Mouse (Mus musculus) liver, embryonic 14.5 days (tissue): ENCODE data around the gene Npr1. TPM values are rescaled to one million over a fixed set of nuclear protein-coding genes. Genes with fewer than 3 reads are reported as not detected.
A peak's percentile ranks its signal among the peaks of the same experiment; 100 is the strongest.

Experiments used
- ATAC-seq: fragments of 200-750 bp; cut with Nextera tagmentation; 2 replicates; pipeline ENCODE4 v1.8.0; 2017; ENCODE audit warnings: moderate number of reproducible peaks, mild to moderate bottlenecking, moderate library complexity; ENCODE audit not compliant: insufficient read depth
- DNase-seq, 3 experiments: peaks; one replicate each; pipeline ENCODE4 v3.0.0-alpha.2; 2012 to 2013; ENCODE audit warnings: low read depth in 3 of 3, low spot score in 3 of 3
- H3K27ac ChIP-seq: fragments of 300-500 bp; sonication (generic); 2 replicates; pipeline ENCODE4 v1.5.1; 2014; ENCODE audit warnings: moderate library complexity, mild to moderate bottlenecking, control low read depth, inconsistent platforms
- H3K27me3 ChIP-seq: fragments of 300-500 bp; sonication (generic); 2 replicates; pipeline ENCODE4 v1.6.1; 2014; ENCODE audit warnings: mild to moderate bottlenecking, low read length, moderate library complexity; ENCODE audit not compliant: control insufficient read depth, insufficient read depth
- H3K36me3 ChIP-seq: fragments of 300-500 bp; sonication (generic); replicated peaks from 2 replicates; pipeline ENCODE4 v1.6.1; 2014; ENCODE audit warnings: low read depth; ENCODE audit not compliant: control insufficient read depth, insufficient read depth
- H3K4me1 ChIP-seq, 2 experiments: fragments of 200-500 bp in 1 of 2; fragments of 300-500 bp in 1 of 2; sonication (generic) in 1 of 2; replicated peaks; 2 replicates each; pipeline ENCODE4 v1.6.1; 2012 to 2014; ENCODE audit warnings: antibody characterized with exemption in 1 of 2, inconsistent platforms in 1 of 2, low read length in 1 of 2; ENCODE audit not compliant: control insufficient read depth in 2 of 2, insufficient read depth in 2 of 2
- H3K4me2 ChIP-seq: fragments of 300-500 bp; sonication (generic); 2 replicates; pipeline ENCODE4 v1.6.1; 2014; ENCODE audit warnings: low read depth, mild to moderate bottlenecking, control low read depth, moderate library complexity
- H3K4me3 ChIP-seq, 2 experiments: fragments of 200-500 bp in 1 of 2; fragments of 300-500 bp in 1 of 2; sonication (generic) in 1 of 2; 2 replicates each; pipeline ENCODE4 v1.5.1; 2012 to 2014; ENCODE audit warnings: low read depth in 2 of 2, low read length in 2 of 2, mild to moderate bottlenecking in 2 of 2, control low read depth in 1 of 2, inconsistent platforms in 1 of 2, moderate library complexity in 1 of 2; ENCODE audit not compliant: insufficient read depth in 1 of 2
- H3K9ac ChIP-seq: fragments of 300-500 bp; sonication (generic); replicated peaks from 2 replicates; pipeline ENCODE4 v1.6.1; 2014; ENCODE audit warnings: mild to moderate bottlenecking, control low read depth, moderate library complexity
- H3K9me3 ChIP-seq: fragments of 300-500 bp; sonication (generic); 2 replicates; pipeline ENCODE4 v1.6.1; 2016; ENCODE audit warnings: low read length, mixed read lengths; ENCODE audit not compliant: control insufficient read depth
- CTCF ChIP-seq: IDR thresholded peaks from 2 replicates; pipeline ENCODE4 v1.5.1; 2016; ENCODE audit warnings: antibody characterized with exemption, low read depth, control low read depth
- EP300 ChIP-seq: IDR thresholded peaks from 2 replicates; pipeline ENCODE4 v1.6.1; 2016; ENCODE audit warnings: antibody characterized with exemption, low read depth
- WGBS: fragments of 180-500 bp; shearing (Covaris S2); extraction: QIAGEN DNeasy Blood & Tissue Kit; methylation state at CpG from one replicate; pipeline ENCODE4 v1.1.7; 2014; ENCODE audit not compliant: insufficient replicate concordance; 5-methylcytosine and 5-hydroxymethylcytosine counted together
- polyA plus RNA-seq, 2 experiments: library from polyadenylated mRNA; depleted of rRNA in 1 of 2; stranded (reverse) in 1 of 2; unstranded in 1 of 2; fragments of >200 nt; fragmentation: Nextera tagmentation in 1 of 2; extraction: Ambion mirVana in 1 of 2; gene quantifications; 2 replicates each; pipeline versions ENCODE4 v1.2.1 to v1.2.3; 2012 to 2014

Gene Npr1
- 6.5 and 7.2 TPM in 2 replicates for polyA plus RNA-seq (2012; rRNA removed)
- 2.8 and 4.0 TPM in 2 replicates for polyA plus RNA-seq (2014; fragmentation: Nextera tagmentation; extraction: Ambion mirVana)

DNA sequence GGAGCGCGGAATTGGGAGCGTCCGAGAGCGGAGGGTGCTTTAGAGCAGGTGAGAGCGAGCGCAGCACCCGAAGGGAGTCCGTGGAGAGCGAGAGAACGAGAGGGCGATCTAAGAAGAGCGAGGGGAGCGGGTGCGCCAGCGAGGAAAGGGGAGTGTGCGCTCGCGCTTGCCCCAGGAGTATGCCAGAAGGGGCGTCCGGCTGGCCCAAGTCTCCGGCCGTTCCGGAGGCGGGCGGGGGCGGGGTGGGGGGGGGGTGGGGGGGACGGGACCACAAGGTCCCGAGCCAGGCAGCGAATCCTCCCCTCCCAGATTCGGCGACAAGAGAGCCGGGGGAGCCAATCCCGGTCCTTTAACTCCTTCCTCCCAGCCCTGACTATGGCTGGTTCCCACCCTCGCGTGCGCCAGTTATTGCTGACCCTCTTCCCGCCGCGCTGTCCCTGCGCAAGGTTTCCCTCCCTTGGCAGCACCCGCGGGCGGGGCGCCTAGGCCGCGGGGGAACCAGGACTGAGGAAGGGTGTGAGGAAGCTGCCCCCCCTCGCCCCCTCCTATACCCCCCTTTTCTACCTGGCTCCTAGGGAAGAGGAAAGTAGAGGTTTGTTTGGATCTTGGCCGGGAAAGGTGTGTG is at the start of gene Npr1:
TSS of gene Npr1 (minus strand) at position 181 of the 625 bp plus-strand sequence.
- H3K27ac ChIP-seq: no peak within 1 kb of the TSS
- peaks cover 45% of the 10 kb centered on the region for H3K27me3 ChIP-seq
- H3K9me3 ChIP-seq: no peaks in the 10 kb centered on the region
- TF ChIP-seq CTCF: no peak
- no peak for TF ChIP-seq EP300
- H3K36me3 ChIP-seq: no peaks in the 10 kb centered on the region
- DNase-seq (no peak), ATAC-seq (peak; percentile 34)
- H3K9ac ChIP-seq: no peak within 1 kb of the TSS
- peaks cover 0 to 2% of the 10 kb centered on the region in 2 experiments; a peak in 1 of 4 replicates for H3K4me1 ChIP-seq
- WGBS: under 1% methylated on average over 31 of the region's 49 CpGs
- H3K4me2 ChIP-seq: peak within 1 kb of the TSS; percentile 67
- H3K4me3 ChIP-seq: peak within 1 kb of the TSS; percentile 26 to 48

DNA sequence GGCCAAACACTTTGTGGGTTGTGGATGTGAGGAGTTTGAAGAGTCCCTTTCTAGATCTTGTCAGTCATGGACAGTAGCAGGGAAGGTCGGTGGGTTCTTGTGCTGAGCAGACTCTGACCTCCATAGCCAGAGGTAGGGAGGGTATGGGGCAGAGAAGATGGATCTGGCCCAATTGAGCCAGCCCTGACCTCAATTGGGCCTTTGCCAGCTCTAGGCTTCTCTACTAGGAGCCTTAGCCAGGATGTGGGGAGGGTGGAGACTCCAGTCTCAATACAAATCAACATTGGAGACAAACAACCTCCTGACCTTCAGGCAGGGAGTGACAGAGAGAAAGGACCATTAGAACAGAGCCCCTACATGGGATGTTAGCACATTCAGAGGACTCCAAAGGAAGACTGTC is 49.6 kb upstream of the Npr1 start:
- ATAC-seq (no peak), DNase-seq (no peak)
- Histone ChIP-seq H3K9ac (peak overlapping the region; percentile 68), H3K9me3 (no peaks in the 10 kb centered on the region), H3K4me2 (peak overlapping the region; percentile 98), H3K4me3 (peak overlapping the region; percentile 54 to 66), H3K27ac (no peak overlapping the region), H3K4me1 (peaks cover 5 to 19% of the 10 kb centered on the region in 2 experiments), H3K27me3 (no peaks in the 10 kb centered on the region; the same call in 1 of the 2 replicates), H3K36me3 (no peaks in the 10 kb centered on the region)
- TF ChIP-seq EP300: no peak
- no peak for TF ChIP-seq CTCF
- 25% methylated on average over 1 of the region's 1 CpGs for WGBS

DNA sequence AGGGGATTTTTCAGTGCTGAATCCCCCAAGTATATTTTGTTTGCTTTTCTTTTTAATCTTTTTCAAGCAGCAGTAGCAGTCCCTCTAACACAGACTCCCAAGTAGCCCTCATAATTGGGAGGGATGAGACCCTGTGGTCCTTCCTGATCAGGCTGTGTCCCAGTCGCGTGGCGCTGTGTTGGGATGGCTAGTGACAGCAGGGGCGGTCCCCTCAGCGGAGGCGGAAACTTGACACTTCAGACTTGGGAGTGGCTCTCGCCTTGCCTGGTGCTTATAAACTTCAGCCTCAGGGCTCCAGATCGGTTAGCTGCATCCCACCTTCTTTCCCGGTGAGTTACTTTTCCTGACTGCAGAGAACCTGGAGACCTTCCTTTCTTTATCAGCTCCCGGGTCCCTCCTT is 49.0 kb upstream of the Npr1 start:
- peak; percentile 77 for ATAC-seq
- Histone ChIP-seq H3K4me2 (peak overlapping the region; percentile 98), H3K27me3 (no peaks in the 10 kb centered on the region; the same call in 1 of the 2 replicates), H3K9ac (peak overlapping the region; percentile 68), H3K4me3 (peak overlapping the region; percentile 54 to 66), H3K36me3 (no peaks in the 10 kb centered on the region), H3K4me1 (peaks cover 5 to 19% of the 10 kb centered on the region in 2 experiments), H3K9me3 (no peaks in the 10 kb centered on the region), H3K27ac (no peak overlapping the region)
- 0% methylated on average over 10 of the region's 10 CpGs for WGBS
- peak; percentile 45 to 50 (median 47) for DNase-seq
- TF ChIP-seq EP300 (no peak), CTCF (no peak)

GRCm38 (mm10) chr3:90513796-90514590 is 48.3 kb upstream of the Npr1 start, which contains the start of the genes S100a1 and S100a13:
Gene S100a1 (minus strand): TSS chr3:90514392.
Gene S100a13 (plus strand): TSS chr3:90514435.
- H3K4me2 ChIP-seq: peak within 1 kb of the TSS; percentile 98
- peaks cover 5 to 19% of the 10 kb centered on the region in 2 experiments for H3K4me1 ChIP-seq
- no peaks in the 10 kb centered on the region for H3K36me3 ChIP-seq
- TF ChIP-seq EP300 (no peak), CTCF (peak; percentile 59)
- WGBS: 3% methylated on average over 25 of the region's 25 CpGs
- ATAC-seq (peak; percentile 17), DNase-seq (peak in 1 of 3 experiments; percentile 45)
- H3K27ac ChIP-seq: no peak within 1 kb of the TSS
- H3K9ac ChIP-seq: peak within 1 kb of the TSS; percentile 68
- H3K4me3 ChIP-seq: peak within 1 kb of the TSS; percentile 54 to 66
- no peaks in the 10 kb centered on the region; the same call in 1 of the 2 replicates for H3K27me3 ChIP-seq
- no peaks in the 10 kb centered on the region for H3K9me3 ChIP-seq
